Mouse (Mus musculus) thymus, adult 2 months (tissue): ENCODE results near the gene Dnm3.

Experiments
- CTCF ChIP-seq: fragments of 200-500 bp; IDR thresholded peaks from 2 replicates; pipeline ENCODE4 v1.5.1; 2012; ENCODE audit warnings: mild to moderate bottlenecking, control low read depth, low read length, moderate library complexity, borderline replicate concordance; ENCODE audit not compliant: control insufficient read depth, poor library complexity, insufficient read depth; ENCODE audit errors: extremely low read depth
- POLR2A ChIP-seq: fragments of 200-500 bp; IDR thresholded peaks from 2 replicates; pipeline ENCODE4 v1.6.1; 2012; ENCODE audit warnings: mild to moderate bottlenecking, low read length, control low read depth, moderate library complexity; ENCODE audit not compliant: control insufficient read depth, poor library complexity, insufficient read depth; ENCODE audit errors: extremely low read depth

- no peak for TF ChIP-seq POLR2A
- no peak for TF ChIP-seq CTCF
Measured at GRCm38 (mm10) chr1:162472949-162473348, 4.9 kb downstream of the Dnm3 start.
